Mouse (Mus musculus): ENCODE results near the gene Eno2.
"Not testable (repeated sequence)": the region's sequence is repeated elsewhere in the genome, so short reads cannot be mapped to it uniquely, and the experiment has no call there.

The Eno2 gene

DNA sequence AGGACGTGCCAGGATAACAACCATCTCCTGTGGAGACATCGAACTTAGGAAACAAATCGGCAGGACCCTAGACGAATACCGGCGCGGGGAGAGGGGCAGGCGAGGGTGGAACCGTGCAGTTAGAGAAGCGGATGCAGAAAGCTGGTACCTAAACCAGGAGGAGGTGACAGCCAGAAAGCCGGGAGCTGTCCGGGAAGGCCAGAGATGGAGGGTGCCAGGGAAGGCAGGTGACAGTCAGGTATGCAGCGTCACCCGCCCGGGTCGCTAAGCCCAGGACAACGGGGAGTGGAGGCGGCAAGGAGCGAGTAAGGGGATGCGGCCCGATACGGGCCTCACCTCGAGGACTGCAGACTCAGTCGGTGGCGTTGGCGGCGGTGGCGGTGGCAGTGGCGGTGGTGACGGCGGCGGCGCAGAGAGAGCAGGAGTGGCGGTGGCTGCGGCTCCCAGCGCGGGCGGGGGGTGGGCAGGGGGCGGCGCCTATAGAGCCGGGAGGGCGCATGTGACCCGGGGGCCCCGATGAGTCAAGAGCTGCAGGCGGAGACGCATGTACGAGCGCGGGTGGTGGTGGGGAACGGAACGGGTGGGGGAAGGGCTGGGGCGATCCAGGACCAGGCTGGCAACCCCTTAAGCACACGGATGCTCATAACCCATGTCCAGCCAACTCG is at the start of gene Eno2:
Gene Eno2 (minus strand): TSS at position 573 of the 665 bp plus-strand sequence.
- DNase-seq (ENCODE audit: low spot score), result peak; percentile 60

DNA sequence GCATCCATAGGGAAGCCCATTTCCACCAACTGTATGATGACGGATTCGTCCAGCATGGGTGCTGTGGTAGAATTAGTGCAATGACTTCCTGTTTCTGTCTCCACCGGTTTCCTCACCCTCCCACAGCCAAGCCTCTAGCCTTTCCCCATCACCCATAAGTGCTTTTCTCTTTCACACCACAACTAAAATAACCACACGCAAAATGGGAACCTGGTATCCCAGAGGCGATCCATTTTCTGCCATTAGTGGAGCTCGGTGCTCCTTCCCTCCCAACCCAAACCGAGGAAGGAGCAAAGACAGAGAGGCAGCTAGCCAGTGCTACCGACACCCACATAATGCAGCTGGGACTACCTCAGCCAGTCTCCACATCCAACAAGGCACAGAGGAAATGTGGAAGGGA is 48.5 kb upstream of the Eno2 start:
- DNase-seq (ENCODE audit: low spot score), result no peak

GRCm38 (mm10) chr6:124817563-124817962 is 48.1 kb upstream of the Eno2 start:
- no peak for DNase-seq (ENCODE audit: low spot score)

DNA sequence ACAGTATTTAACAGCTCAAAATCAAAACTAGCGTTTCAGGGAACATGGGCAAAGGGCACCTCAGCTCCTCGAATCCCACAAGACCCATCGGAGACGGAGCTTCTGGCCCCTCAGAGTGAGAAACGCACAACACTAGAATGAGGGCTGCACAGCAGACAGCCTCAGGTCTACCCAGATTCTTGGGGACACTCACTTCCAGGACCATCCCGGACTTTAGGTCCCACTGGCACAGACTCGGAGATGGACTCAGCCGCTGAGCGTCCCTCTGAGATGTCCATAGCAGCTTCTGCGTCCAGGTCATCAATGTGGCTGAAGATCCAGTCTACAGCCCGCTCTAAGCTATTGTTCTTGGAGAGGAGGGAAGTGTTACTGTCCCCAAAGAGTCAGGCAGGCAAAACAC is 47.7 kb upstream of the Eno2 start:
- DNase-seq (ENCODE audit: low spot score), result no peak

DNA sequence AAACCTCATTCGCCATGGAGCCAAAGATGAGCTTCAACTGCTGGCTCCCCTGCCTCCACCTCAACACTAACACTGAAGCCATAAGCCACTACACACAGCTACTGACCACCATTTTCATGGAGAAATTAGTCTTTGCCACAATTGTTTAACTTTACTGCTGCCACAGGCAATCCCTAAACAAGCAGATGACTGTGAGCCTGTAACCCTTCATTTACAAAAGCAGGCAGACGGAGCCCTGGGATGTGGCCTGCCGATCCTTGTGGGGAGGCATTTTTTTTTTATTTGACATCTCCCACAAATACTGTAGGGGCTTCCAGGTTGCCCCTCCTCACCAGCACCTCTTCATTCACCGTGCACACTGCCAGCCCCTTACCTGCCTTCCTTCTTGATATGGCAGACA is 47.1 kb upstream of the Eno2 start:
- DNase-seq (ENCODE audit: low spot score), result no peak

GRCm38 (mm10) chr6:124814858-124815774 is 45.6 kb upstream of the Eno2 start:
- DNase-seq (ENCODE audit: low spot score), result no peak

- DNase-seq (ENCODE audit: low spot score), result no peak
Measured at GRCm38 (mm10) chr6:124814448-124814847, 45.0 kb upstream of the Eno2 start.

DNA sequence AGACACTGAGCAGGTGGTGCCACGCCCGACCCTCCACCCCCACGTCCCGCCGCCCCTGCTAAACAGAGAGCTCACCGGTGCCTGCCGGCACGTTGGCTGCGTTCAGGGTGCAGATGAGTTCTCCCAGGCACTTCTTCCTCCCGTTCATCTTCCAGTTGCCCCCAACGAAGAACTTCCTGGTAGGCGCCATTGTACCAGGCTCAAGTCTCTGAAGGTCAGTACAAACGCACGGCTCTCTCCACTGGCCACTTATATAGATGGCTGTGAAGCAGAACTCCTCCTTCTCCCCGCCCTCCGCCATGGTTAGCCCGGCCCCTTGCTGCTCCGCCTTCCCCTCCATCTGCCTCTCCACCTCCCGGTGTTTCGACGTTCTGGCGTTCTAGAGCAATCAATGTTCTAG is 44.5 kb upstream of the Eno2 start, which contains the start of gene Tpi1:
Gene Tpi1 (minus strand): TSS at position 364 of the 400 bp plus-strand sequence.
- DNase-seq (ENCODE audit: low spot score), result peak; percentile 93

DNA sequence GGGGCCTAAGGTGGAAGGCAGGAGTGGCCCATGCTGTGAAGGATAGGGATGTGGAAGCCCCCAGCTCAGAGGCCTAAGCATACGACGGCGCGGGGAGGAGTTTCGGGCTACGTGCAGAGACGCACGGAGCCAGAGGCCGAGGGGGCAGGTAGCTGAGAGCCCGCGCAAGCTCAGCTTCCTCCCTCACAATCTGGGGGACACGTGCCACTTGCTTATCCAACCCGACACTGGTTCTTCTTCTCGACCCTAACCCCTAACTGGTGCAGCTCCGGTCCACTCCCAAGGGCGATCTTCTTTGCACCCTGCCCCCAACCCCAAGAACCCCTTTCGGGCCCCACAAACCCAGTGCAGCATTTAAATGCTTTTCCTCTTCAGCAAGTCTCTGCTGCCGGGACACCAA is 44.0 kb upstream of the Eno2 start:
- DNase-seq (ENCODE audit: low spot score), result peak; percentile 65

DNA sequence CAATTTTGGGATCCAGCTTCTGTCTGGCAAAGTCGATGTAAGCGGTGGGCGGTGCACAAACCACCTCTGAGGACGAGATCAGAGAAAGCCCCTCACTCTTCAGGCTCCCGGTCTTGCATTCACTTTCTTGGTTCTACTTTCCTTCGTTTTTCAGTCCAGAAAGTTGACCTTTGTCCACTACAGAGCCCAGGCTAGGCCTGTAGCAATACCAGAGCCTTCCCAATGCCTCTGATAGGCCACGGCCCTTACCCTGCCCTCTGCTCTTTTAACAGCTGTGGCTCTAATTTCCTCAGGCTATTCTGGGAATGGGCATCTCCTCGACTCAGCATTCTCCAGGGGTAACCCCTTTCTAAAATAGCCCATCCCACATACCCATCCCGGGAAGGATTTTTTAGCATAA is 43.4 kb upstream of the Eno2 start:
- DNase-seq (ENCODE audit: low spot score), result no peak

DNA sequence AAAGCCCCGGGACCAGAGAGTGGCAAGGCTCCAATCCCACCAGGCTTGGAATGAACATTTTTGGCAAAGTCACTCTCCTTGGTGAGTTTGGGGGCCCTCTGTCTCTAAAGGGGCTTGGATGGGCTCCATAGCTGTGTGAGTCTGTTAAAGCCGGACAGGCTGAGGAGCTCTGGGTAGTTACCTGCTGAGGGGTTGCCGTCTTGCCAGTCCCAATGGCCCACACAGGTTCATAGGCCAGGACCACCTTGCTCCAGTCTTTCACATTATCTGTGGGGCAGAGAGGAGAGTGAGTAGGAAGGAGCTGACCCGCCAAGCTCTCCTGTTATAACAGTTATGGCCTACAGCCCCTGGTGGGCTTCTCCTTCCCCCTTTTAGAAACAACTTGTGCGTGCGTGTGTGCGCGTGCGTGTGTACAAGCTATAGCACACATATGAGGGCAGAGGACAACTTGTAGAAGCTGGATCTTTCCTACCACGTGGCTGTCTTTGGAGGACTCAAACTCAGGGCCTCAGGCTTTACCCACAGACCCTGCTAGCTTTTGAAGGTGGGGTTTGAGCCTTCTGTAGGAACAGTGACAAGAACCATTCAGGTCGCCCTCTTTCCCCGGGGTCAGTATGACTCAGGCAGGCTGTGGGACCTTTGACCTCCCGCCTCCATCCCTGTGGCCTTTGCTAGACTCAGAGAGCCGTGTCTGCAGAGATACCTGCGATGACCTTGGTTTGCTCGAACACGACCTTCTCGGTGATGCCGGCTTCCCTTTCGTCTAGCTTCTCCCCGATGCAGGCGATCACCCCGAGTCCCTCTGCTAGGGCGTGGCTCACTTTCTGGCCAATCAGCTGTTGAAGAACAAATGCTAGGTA is 42.5 kb upstream of the Eno2 start:
- DNase-seq (ENCODE audit: low spot score), result no peak

DNA sequence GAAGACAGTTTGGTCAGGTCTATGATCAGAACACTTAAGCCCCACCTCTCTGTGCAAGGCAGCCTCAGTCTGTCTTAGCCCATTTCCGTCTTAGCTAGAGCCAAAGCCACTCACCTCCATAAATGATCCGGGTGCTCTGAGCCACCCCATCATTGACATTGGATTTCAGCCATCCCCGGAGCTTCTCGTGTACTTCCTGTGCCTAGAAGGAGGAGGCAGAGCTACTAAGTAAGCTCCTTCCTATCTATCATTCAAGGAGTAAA is 41.9 kb upstream of the Eno2 start:
- no peak for DNase-seq (ENCODE audit: low spot score)

DNA sequence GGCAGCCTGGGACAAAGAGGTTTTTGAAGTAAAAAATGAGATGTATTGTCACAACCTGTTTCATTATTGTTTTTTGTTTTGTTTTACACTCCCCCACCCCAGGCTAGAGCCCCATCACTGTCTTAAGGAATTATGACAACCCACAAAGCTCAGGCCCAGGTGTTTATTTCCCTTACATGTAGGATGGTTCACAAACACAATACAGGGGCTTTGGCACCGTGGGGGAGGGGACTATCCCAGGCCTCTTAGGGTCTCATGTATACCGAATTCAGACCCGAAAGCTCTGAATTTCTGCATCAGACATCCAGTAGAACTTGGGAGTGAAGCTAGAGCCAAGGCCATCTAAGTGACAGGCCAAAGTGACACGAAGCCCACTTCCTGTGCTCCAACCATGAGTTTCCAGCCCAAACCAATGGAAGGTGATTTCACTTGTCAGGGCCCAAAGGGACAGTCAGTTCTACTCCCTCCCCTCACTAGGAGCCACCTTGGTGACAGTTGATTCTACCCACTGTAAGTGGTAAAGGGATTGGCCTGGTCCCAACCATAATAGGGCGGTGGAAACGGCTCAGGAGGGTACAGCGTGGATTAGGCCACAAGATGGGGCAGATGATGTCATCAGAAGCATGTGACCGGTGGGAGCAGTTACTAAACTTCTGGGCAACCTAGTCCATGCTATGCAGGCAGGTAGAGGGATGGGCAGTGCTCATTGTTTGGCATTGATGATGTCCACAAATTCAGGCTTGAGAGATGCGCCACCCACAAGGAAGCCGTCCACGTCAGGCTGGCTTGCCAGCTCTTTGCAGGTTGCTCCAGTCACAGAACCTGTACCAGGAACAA is 41.3 kb upstream of the Eno2 start:
- not testable (repeated sequence) for DNase-seq (ENCODE audit: low spot score)

- DNase-seq (ENCODE audit: low spot score), result no peak
Measured at GRCm38 (mm10) chr6:124809775-124810538, 40.5 kb upstream of the Eno2 start.

DNA sequence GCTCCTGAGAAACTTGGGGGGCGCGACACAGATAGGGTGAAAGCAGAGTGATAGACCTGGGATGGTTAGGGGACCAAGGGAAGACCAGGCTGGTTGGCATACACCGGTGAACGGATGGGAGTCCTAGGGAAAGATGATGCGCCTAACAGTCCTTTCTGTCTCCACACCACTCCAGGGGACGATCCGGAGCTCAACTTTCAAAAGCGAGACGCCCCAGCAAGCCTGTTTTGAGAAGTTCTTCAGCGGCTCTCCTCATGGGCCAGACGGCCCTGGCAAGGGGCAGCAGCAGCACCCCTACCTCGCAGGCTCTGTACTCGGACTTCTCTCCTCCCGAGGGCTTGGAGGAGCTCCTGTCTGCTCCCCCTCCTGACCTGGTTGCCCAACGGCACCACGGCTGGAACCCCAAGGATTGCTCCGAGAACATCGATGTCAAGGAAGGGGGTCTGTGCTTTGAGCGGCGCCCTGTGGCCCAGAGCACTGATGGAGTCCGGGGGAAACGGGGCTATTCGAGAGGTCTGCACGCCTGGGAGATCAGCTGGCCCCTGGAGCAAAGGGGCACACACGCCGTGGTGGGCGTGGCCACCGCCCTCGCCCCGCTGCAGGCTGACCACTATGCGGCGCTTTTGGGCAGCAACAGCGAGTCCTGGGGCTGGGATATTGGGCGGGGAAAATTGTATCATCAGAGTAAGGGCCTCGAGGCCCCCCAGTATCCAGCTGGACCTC is 39.7 kb upstream of the Eno2 start:
- peak; percentile 85 for DNase-seq (ENCODE audit: low spot score)

DNA sequence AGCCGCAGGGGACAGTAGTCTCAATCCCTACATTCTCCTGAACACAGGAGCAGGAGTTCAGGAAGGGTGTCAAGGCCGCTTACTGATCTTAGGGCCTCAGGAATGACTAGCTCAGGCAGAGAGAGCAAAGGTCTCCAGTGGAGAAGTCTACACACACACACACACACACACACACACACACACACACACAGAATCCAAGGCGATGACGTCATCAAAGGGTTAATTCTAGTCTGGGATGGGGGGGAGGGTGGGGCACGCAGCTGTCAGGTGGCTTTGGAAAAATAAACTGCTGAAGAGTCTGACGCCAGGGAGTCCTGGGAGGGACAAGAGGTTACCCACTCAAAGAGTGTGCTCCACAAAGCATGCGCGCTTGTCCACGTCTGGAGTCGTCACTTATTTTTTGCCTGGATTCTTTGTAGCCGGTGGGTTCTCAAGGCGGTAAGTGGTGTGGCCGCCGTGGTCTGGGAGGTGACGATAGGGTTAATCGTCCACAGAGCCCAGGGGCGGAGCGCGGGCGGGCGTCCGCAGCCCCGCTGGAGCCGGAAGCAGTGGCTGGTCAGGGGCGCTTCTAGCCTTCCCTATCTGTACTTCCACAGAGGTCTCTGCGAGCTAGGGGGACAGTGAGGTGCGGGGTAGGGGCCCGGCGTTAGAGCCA is 39.0 kb upstream of the Eno2 start, which contains the start of gene Spsb2:
Gene Spsb2 (plus strand): TSS at position 304 of the 655 bp plus-strand sequence.
- DNase-seq (ENCODE audit: low spot score), result peak; percentile 82

- no peak for DNase-seq (ENCODE audit: low spot score)
Measured at GRCm38 (mm10) chr6:124807986-124808357, 38.5 kb upstream of the Eno2 start.

DNA sequence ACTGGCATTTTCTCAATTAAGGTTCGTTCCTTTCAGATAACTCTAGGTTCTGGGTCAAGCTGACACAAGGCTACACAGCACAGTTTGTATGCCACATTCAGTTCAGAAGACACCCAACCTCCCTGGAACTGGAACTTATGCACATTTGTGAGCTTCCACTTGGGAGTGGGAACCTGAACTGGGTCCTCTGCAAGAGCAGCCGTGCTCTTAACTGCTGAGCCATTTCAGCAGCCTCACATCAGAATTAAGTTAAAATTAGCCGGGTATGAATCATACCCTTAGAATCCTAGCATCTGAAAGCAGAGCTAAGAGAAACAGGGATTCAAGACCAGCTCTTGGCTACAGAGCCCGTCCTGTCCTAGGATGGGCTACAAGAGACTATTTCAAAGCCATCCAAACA is 37.9 kb upstream of the Eno2 start:
- DNase-seq (ENCODE audit: low spot score), result no peak

- DNase-seq (ENCODE audit: low spot score), result no peak
Measured at GRCm38 (mm10) chr6:124806446-124807140, 37.1 kb upstream of the Eno2 start.
